Mouse (Mus musculus) testis, adult 2 months (tissue): ENCODE results near the gene Cox19.

Source experiments
- CTCF ChIP-seq: fragments of 200-500 bp; IDR thresholded peaks from 2 replicates; pipeline ENCODE4 v1.5.1; 2012; ENCODE audit warnings: low read depth, mild to moderate bottlenecking, inconsistent platforms, low read length, moderate library complexity; ENCODE audit not compliant: control insufficient read depth, insufficient read depth, insufficient replicate concordance
- POLR2A ChIP-seq: fragments of 200-500 bp; IDR thresholded peaks from 2 replicates; pipeline ENCODE4 v1.6.1; 2012; ENCODE audit warnings: low read depth, mild to moderate bottlenecking, inconsistent platforms, low read length, moderate library complexity; ENCODE audit not compliant: control insufficient read depth

- TF ChIP-seq CTCF = 0 out of 2 replicates have a peak, but pooled peaks have one; percentile 18
- peak; percentile 57 for TF ChIP-seq POLR2A
Observed at GRCm38 (mm10) chr5:139325395-139325966, 25.7 kb downstream of the Cox19 start, which contains the start of gene Adap1.
